Mouse (Mus musculus): ENCODE data around the gene Zc3h4.

Gene Zc3h4

DNA sequence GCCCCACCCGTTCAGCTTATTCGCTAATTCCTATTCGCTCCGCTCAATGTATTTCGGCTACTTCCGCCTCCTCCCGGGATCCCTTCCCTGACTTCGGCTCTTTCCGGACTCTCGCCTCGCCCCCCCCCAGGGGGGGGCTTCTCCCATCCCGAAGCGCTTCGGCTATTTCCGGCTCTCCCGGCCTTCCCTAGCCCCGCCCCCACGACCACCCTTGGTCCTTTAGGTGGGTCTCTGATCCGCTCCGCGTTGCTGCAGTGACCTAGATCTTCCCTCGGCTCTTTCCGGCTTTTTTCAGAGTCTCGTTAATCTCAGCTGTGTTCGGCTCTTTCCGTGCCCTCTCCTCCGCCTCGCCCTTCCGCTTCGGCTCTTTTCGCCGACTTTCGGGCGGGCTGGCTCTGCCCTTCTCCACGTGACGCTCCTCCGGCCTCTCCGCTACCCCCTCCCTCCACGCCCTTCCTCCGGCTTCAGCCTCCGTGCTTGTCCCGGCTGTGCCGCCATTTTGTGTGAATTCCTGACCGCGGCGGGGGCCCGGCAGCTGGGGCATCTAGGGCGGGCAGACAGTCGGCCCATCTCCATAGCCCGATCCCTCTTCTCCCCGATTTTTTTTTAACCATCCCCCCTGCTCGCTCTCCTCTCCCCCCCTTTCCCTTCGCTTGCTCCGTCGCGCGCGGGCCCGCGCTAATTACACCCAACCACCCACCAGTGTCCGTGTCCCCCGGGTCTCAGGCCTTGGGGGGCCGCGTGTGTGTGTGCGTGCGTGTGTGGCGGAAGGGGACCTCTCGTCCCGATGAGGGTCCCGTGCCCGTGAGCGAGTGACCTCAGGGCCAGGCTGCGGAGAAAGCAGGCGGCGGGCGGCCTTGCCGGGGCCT is 656 bp upstream of the Zc3h4 start:
- peak; percentile 98 for DNase-seq (ENCODE audit: low spot score in 2 of 2)

DNA sequence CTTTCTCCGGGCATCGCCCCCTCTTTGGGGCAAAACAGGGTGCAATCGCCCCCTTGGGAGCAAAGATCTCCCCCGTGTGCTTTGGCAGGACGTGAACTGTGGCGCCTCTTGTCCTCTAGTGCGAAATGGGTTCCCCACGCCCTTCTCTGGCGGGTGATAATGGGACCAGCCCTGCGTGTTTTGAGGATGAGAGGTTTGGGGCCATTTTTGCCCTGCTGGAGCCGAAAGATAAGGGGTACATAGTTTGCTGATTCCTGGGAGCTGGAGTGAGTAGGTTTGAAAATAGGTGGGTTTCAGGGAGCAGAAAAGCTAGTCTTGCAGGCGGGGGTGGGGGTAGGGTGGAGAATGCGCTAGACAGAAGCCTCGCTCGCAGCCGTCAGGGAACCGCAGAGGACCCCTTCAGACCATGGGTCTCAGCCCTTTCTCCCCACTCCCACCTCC is 1.3 kb downstream of the Zc3h4 start:
- DNase-seq (ENCODE audit: low spot score in 2 of 2): peak; percentile 34 to 47

DNA sequence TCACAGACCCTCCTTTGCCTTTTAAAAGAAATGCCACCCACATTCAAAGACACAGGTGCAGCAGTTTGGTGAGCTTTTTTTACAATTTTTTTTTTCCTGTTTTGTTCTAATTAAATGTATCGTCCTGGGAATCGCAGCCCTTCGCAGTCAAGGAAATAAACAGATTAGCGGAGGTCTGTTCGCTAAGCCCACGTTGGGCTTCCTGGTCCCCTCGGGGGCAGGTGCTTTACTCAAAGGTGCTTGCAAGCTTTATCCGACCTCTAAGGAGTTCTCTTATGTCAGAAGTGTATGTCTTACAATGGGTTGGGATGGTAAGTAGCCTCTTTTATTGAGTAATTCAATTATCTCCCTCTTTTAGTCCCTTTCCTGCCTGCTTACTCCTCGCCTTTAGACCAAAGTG is 1.7 kb downstream of the Zc3h4 start:
- peak in 1 of 2 experiments; percentile 10 for DNase-seq (ENCODE audit: low spot score in 2 of 2)

DNA sequence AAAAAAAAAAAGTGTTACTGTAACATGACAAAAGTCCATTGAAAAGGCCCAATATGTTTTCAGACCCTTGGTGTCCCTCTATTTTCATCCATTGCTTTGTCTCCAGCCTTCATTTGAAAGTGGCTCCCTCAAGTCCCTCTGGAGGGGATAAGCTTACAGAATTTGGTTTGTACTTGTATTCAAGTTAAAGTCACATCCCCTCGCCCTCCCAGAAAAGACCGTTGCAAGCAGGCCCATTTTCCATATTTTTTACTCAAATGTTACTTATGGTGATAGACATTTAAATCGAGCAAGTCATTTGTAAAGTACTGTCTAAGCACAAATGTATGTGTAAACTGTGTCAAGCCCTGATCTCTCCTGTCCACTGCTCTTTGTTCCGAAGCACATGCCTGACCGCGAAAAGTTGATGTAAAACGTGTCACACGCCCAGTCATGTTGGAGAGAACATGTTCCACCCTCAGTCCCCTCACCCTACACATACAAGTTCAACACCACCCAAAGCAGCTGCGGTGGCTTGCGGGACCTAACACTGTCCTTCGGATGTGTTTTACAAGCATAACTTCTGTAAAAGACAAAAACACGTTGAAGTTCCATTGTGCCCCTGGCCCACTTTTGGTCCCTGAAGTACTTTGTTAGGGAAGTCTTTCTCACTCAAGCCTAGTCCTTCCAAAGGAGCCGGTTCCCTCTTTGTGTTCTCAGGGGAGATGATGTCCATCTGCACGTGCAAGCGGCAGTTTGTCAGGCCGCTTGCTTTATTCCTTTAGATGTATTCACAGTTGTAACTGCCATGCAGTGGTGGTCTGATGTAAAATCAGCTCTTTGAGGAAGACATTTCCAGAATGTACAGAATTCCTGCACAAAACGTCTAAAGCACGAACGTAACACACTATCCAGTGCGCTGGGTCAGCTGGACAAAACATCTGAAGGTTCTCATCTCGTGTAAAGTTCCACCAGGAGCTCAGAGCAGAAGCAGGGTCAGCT is 2.5 kb downstream of the Zc3h4 start:
- peak; percentile 7 to 22 for DNase-seq (ENCODE audit: low spot score in 2 of 2)

DNA sequence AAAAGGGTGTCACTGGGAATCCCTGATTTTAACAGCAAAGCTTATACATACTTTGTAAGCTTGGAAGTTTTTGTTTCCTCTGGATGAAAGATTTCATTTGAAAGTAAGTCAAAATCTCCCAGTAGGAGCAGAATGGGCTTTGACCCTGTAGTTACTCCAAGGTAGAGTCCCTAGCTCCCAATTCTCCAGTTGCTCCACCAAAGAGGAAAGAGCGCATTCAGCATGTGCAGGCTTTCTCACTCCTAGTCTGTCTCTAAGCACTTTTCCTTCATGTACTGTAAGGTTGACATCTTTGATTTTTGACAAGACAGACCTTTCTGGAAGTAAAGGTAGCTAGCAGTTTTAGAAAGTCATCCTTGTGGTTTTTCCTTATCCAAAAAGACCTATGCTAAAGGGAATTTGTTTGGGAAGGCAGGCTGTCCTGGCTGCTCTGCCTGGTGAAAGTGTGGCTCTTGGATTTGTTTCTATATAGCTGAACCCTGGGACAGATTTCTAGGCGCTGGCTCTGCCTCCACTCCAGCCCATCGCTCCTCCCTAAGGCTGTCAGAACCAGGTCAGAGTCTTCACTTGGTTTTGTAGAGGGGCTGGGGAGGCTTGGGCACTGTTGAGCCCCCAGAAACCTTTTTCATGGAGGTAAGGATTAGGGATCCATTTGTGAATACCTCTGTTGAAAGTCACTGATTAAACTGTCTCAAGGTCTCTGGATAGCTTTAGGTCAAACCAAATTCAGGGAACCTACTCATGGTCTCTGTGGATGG is 3.8 kb downstream of the Zc3h4 start:
- DNase-seq (ENCODE audit: low spot score in 2 of 2): no peak

DNA sequence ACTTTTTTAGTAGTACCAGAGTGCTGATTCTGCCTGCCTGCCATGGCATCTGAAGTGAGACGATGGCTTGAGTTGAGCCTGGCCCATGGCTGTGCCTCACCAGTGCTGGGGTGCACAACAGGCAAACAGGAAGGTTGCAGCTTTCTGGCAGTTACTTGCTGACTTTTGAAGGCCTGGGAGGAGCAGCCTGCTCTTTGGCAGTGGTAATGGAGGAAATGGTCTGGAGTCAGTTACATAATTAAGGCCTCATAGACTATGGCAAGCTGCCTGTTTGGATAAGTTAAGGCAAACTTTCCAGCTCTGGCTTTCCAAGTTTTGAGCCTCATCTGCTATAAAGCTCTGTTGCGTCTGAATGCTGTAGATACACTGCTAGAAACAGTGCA is 4.4 kb downstream of the Zc3h4 start:
- DNase-seq (ENCODE audit: low spot score in 2 of 2): peak; percentile 8 to 9

DNA sequence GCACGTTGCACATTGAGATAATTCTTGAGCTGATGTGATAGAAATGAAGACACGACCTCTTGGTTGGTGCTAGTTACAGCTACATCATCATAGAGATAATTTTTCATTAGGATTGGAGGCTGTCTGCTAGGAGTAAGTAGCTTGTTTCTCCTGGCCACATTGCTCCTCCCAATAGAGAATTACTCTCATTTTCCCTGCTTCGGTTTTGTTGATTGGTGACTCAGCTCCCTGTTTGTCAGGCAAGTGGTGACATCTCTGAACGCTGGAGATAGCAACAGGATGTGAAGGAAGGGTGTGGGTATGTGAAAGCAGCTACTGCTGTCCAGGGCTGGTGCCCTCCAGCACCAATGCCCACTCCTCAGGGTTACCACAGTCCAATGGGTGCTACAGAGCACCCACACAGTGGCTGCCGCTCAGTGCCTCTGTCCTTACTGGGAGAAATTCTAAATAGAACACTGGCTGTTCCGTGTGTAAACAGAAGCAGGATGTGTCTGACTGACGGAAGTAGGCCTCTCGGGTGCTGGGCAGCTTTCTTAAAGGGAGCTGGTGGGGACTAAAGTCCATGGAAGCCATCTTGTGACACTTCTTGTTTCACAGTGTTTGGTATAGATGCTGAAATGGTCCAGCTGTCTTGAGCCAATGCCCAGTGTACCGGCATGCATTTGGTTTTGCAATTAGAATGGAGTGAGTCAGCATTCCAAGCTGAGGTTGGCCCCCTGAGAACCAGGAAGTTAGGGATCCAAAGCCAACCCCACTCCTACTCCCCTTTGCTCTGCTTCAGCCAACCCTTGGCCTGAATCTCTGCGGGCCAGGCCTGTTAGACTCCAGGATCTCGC is 5.0 kb downstream of the Zc3h4 start:
- peak; percentile 36 to 49 for DNase-seq (ENCODE audit: low spot score in 2 of 2)

DNA sequence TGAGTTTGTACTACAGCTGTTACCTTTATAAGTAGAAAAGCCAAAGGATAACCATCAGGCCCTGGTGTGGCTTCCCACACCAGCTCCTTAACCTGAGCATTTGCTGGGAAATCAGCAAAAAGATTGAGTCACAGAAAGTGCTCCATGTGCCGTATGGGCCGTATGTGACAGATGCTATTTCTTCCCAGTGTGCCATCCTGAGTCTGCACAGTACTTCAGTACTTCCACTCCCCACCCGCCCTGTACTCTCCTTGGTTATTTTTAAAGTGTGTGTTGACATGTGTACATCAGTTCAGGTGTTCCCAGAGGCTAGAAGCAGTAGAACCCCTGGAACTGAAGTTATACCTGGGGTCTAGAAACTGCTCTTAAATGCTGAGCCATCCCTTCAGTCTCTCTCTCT is 6.3 kb downstream of the Zc3h4 start:
- no peak for DNase-seq (ENCODE audit: low spot score in 2 of 2)

DNA sequence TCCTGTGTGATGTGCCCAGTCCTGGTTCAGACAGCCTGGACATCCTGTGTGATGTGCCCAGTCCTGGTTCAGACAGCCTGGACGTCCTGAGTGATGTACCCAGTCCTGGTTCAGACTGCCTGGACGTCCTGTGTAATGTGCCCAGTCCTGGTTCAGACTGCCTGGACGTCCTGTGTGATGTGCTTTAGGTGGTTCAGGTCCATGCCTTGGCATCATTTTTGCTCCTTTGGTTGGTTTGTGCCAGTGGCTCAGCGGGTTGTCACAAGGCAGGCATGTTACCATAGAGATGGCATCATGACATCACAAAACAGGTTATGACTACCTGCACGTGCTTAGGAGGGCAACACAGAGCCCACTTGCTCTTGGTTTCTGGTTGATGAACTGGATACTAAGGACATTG is 10.4 kb downstream of the Zc3h4 start:
- no peak for DNase-seq (ENCODE audit: low spot score in 2 of 2)

DNA sequence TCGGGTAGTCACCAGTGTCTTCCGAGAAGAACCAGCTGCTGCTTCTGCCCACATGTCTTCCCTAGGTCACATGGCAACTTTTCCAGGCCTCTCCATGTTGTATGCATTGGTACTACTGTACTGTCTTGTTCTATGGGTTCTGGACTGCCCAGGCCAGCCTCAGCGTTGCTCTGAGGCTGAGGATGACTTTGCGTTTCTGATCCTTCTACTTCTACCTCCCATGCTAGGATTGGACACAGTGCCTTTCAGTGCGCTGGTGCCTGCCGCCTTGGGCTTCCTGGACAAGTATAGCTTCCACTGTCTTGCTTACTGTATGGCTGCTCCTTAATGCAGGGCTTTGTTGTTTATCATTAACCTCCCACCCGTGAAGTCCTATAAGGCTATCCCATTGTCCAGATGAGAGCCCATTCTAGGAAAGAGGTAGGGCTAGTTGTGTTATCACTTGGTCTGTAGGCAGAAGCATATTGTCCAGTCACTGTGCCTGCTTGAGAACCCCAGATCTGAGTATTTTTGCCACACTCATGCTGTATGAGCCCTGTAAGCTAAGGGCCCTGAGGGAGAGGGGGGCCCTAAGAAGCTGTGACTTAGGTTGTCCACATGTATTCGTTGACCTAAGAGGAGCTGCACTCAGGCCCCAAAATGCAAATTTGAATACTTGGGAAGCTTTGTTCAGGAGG is 11.6 kb downstream of the Zc3h4 start:
- no peak for DNase-seq (ENCODE audit: low spot score in 2 of 2)

DNA sequence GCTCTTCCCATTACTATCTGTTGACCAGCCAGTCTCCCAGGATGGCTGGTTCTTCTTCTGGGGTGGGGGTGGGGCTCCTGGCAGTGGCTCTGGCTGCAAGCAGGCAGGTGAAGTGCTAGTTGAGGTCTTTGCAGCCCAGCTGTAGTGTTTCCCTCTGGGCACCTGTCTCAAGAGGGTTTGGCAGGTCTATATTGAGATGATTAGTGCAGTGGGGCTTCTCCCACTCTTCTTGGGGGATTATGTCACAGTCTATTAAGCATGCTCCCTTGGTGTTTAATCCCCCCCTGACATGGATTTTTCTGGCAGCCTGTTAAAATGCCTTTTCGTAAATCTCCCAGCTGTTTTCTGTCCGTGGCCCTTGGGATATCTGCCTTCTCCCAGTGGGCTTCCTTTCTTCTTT is 12.2 kb downstream of the Zc3h4 start:
- DNase-seq (ENCODE audit: low spot score in 2 of 2): no peak

DNA sequence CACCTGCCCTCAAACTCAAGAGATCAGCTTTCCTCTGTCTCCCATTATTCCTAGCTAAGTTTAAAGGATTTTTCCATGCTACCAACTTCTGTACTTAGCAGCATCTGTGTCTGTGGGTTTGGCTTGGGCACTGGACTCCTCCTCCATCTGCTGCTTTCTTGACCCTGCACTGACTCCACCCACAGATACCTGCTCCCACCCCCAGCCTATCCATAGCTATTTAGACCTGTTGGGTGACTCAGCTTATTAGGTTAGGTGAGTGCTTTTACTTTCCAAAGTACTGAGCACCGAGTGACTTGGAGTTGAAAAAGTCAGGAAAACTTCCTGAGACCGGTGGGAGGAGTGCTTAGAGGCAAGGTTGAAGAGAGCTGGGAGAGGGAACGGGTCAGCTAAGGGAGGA is 14.7 kb downstream of the Zc3h4 start:
- no peak for DNase-seq (ENCODE audit: low spot score in 2 of 2)

DNA sequence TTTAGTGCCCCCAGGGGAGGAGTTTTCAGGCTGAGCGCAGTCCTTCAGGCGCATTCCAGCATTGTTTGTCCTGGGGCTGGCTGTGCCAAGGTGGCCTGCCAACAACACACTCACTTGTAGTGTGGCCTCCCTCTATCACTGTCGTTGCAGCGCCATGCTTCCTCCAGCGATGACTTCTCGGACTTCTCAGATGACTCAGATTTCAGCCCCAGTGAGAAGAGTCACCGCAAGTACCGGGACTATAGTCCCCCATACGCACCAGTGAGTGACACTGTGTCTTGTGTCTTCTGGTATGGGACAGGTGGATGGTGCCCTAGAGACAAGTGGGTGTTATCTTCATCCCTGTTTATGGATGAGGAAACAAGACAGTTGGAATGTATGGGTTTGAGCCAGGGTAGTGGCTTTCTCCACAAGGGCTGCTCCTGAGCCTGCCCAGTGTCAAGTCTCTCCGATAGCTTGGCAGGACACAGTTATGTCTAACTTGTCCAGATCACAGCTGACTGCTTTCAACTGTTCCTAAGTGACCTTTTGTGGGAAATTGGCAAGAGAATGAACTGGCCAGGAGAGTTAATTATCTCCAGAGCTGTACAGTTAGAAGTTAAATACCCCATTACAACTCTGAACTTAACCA is 16.5 kb downstream of the Zc3h4 start:
- no peak for DNase-seq (ENCODE audit: low spot score in 2 of 2)

DNA sequence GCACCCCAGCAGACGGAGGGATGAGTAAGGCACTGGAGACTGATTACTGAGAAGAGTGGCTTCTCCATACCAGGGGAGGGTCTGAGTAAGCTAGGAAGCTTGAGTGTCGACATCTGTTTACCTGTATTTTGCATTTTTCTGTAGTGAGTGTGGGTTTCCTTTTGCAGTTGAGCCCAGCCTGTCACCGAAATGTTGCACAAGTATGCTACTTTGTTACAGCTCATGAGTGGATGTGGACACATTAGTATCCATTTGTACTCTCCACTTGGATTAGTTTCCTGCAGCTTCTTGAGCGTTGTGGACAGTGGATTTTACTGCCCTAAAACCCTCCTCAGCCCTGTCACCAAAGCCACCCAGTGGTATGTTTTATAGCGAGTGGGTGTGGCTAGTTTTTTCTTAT is 18.0 kb downstream of the Zc3h4 start:
- DNase-seq (ENCODE audit: low spot score in 2 of 2): no peak

DNA sequence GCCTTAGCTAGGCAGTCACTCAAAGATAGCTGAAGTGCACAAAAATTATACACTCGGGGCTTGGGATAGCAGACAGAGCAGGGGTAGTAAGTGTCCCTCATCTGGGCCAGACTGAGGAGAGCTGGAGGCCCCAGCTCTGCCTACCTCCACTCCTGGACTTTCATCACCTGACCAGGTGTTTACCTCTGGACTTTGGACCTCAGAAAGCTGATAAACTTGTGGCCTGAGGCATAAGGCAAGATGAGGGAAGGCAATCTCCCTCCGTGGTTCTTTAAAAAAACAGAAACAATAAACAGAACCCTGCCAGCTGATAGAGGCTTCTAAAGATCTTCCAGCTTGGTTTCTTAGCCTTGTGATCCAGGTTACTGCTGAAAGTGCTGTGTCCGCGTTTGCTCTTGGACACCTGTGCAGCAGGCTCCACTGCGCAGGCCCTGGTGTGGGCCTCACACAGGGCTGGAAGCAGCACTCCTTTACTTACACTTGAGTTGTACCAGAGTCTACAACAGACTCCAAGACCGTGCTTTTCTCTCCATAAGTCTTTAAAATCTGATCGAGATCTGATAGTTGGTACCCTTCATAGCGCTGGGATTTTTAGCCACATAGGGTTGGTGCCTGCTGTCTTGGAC is 19.9 kb downstream of the Zc3h4 start:
- DNase-seq (ENCODE audit: low spot score in 2 of 2): no peak

DNA sequence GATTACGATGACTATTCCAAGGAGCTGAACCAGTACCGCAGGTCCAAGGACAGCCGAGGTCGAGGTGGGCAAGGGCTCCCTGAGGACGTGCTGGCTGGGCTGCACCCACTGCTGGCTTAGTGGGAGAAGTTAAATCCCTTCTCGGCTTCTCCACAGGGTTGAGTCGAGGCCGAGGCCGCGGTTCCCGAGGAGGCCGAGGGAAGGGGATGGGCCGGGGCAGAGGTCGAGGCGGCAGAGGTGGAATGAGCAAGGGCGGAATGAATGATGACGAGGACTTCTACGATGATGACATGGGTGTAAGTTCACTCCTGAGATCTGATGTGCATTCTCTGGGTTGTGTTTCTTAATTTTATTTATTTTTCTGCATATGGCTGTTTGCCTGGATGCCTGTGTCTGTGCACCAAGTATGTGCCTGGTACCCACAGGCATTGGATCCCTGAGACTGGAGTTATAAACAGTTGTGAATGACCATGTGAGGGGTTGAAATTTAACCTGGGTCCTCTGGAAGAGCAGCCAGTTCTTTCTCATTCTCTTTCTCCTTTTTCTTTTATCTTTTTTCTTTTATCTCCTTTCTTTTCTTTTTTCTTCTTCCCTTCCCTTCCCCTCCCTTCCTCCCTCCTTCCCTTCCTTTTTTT is 21.6 kb downstream of the Zc3h4 start:
- no peak for DNase-seq (ENCODE audit: low spot score in 2 of 2)

DNA sequence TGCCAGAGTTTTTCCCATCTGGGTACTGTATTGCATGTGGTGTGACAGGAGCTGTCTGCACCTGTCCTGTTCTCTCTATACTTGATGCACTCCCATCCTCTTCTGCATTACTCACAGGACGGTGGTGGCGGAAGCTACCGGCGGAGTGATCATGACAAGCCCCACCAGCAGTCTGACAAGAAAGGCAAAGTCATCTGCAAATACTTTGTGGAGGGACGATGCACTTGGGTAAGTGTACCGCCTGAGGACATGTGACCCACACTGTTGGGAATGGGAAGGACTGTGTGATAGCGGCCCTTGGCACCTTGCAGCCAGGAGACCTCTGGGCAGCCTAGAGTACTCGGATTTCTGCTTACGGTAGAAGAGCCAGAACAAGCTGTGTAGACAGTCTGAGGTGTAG is 23.0 kb downstream of the Zc3h4 start:
- no peak for DNase-seq (ENCODE audit: low spot score in 2 of 2)

DNA sequence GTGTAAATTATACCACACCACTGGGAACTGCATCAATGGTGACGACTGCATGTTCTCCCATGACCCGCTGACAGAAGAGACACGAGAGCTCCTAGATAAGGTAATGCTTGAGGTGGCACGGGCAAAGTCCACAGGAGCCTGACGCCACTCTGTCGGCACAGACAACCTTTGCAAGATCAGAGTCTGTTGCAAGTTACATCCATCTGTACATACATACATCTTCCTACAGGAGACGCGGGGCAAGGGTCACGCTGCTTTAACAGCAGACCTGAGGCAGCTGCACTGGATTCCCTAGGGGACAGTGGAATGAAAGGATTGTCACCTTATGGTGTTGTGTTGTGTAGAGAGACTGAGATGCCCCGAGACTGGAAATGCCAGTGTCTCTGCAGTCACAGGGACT is 25.0 kb downstream of the Zc3h4 start:
- no peak for DNase-seq (ENCODE audit: low spot score in 2 of 2)

DNA sequence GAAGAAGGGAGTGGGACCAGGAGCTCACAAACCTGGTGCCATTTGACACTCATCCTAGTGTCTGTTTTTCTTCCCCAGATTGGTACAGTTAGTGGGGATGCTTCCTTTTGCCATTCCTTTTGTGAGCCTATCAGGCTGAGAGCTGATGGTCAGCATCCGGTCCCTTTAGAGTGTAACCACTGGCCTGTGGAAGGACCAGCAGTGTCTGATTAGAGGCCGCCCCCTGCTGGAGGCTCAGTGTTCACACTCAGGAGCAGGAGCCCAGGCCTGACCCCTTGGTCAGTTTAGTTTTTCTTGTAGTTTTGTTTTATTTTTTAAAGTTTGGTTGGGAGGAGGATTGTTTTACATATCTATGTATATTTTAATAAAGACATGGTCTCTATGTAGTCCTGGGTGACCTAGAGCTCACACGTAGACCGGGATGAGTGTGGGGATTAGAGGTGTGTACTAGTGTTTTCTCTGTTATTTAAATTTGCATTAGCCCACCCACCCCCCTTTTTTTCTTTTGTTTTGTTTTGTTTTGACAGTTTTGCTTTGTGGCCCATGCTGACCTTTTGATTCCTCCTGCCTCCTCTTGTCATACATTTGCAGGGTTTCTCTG is 25.5 kb downstream of the Zc3h4 start:
- peak; percentile 61 to 69 for DNase-seq (ENCODE audit: low spot score in 2 of 2)
